Mouse (Mus musculus): ENCODE data around the gene Tff2. TPM values are rescaled to one million over a fixed set of nuclear protein-coding genes. Genes with fewer than 3 reads are reported as not detected.
A peak's percentile ranks its signal among the peaks of the same experiment; 100 is the strongest.

Gene Tff2
- polyA plus RNA-seq, 1 experiment from 2014 or later: 51.9 TPM

- 84% methylated on average over 8 of the region's 8 CpGs for WGBS
- Histone ChIP-seq H3K9me3 (no peaks in the 10 kb centered on the region), H3K4me1 (peaks cover 4% of the 10 kb centered on the region; the same call in 1 of the 2 replicates), H3K9ac (no peak overlapping the region), H3K27me3 (replicated peaks) (no peaks in the 10 kb centered on the region), H3K4me2 (no peak overlapping the region), H3K36me3 (no peaks in the 10 kb centered on the region), H3K4me3 (replicated peaks) (no peak overlapping the region), H3K27ac (no peak overlapping the region)
- ATAC-seq (ENCODE audit: insufficient read depth, low FRiP score, low read depth): no peak
These were observed 41.0 kb downstream of the Tff2 start for GRCm38 (mm10) chr17:31103007-31103570.

GRCm38 (mm10) chr17:31098788-31099187 is 45.3 kb downstream of the Tff2 start:
- H3K36me3 ChIP-seq: no peaks in the 10 kb centered on the region
- no peaks in the 10 kb centered on the region for H3K9me3 ChIP-seq
- H3K27me3 ChIP-seq (replicated peaks): no peaks in the 10 kb centered on the region
- H3K9ac ChIP-seq: no peak overlapping the region
- H3K4me1 ChIP-seq: no peaks in the 10 kb centered on the region
- H3K4me2 ChIP-seq: no peak overlapping the region
- no peak overlapping the region for H3K27ac ChIP-seq
- H3K4me3 ChIP-seq (replicated peaks): no peak overlapping the region
- peak; percentile 39; the same call in 1 of the 2 replicates for ATAC-seq (ENCODE audit: insufficient read depth, low FRiP score, low read depth)
- WGBS: 74% methylated on average over 5 of the region's 5 CpGs

GRCm38 (mm10) chr17:31096893-31097292 is 47.2 kb downstream of the Tff2 start:
- no peaks in the 10 kb centered on the region for H3K27me3 ChIP-seq (replicated peaks)
- H3K27ac ChIP-seq: no peak overlapping the region
- no peaks in the 10 kb centered on the region; the same call in 1 of the 2 replicates for H3K36me3 ChIP-seq
- 99% methylated on average over 2 of the region's 2 CpGs for WGBS
- H3K4me2 ChIP-seq: no peak overlapping the region
- H3K4me3 ChIP-seq (replicated peaks): no peak overlapping the region
- ATAC-seq (ENCODE audit: insufficient read depth, low FRiP score, low read depth): no peak
- H3K9me3 ChIP-seq: no peaks in the 10 kb centered on the region
- H3K9ac ChIP-seq: no peak overlapping the region
- H3K4me1 ChIP-seq: no peaks in the 10 kb centered on the region

GRCm38 (mm10) chr17:31095570-31095969 is 48.5 kb downstream of the Tff2 start:
- H3K27ac ChIP-seq: no peak overlapping the region
- no peak overlapping the region for H3K9ac ChIP-seq
- H3K9me3 ChIP-seq: no peaks in the 10 kb centered on the region
- no peak overlapping the region for H3K4me2 ChIP-seq
- WGBS: 77% methylated on average over 7 of the region's 7 CpGs
- H3K36me3 ChIP-seq: no peaks in the 10 kb centered on the region; the same call in 1 of the 2 replicates
- no peak overlapping the region for H3K4me3 ChIP-seq (replicated peaks)
- H3K4me1 ChIP-seq: no peaks in the 10 kb centered on the region
- H3K27me3 ChIP-seq (replicated peaks): no peaks in the 10 kb centered on the region
- no peak for ATAC-seq (ENCODE audit: insufficient read depth, low FRiP score, low read depth)

GRCm38 (mm10) chr17:31094781-31095180 is 49.3 kb downstream of the Tff2 start:
- H3K27me3 ChIP-seq (replicated peaks): no peaks in the 10 kb centered on the region

More at GRCm38 (mm10) chr17:31094781-31095180, 49.3 kb downstream of the Tff2 start:
- ATAC-seq (ENCODE audit: insufficient read depth, low FRiP score, low read depth): no peak
- H3K36me3 ChIP-seq: no peaks in the 10 kb centered on the region; the same call in 1 of the 2 replicates
- no peak overlapping the region for H3K9ac ChIP-seq
- no peaks in the 10 kb centered on the region for H3K9me3 ChIP-seq
- H3K27ac ChIP-seq: no peak overlapping the region
- no peak overlapping the region for H3K4me3 ChIP-seq (replicated peaks)
- 52% methylated on average over 5 of the region's 5 CpGs for WGBS
- no peak overlapping the region for H3K4me2 ChIP-seq
- 0 out of 2 replicates have a peak, but pooled peaks cover 5% of the 10 kb centered on the region for H3K4me1 ChIP-seq

Other genes with a start within 250 kb of the Tff2 start
- gene Glp1r, start 242.5 kb downstream of the Tff2 start, polyA plus RNA-seq (2015; fragmentation: Nextera tagmentation; extraction: Ambion mirVana): 0.30 and 0.35 TPM in 2 replicates
- not detected in 2 replicates for gene Umodl1, start 189.6 kb downstream of the Tff2 start, polyA plus RNA-seq (2015; fragmentation: Nextera tagmentation; extraction: Ambion mirVana)
- gene Abcg1, start 86.6 kb downstream of the Tff2 start, polyA plus RNA-seq (2015; fragmentation: Nextera tagmentation; extraction: Ambion mirVana): 7.7 and 8.4 TPM in 2 replicates
- 141 and 168 TPM in 2 replicates for gene Tff3, start 14.6 kb downstream of the Tff2 start, polyA plus RNA-seq (2015; fragmentation: Nextera tagmentation; extraction: Ambion mirVana)
- gene Tff1, start 21.0 kb upstream of the Tff2 start, polyA plus RNA-seq (2015; fragmentation: Nextera tagmentation; extraction: Ambion mirVana): 95.6 and 131 TPM in 2 replicates
- gene Tmprss3, start 54.7 kb upstream of the Tff2 start, polyA plus RNA-seq (2015; fragmentation: Nextera tagmentation; extraction: Ambion mirVana): 0.36 and 0.49 TPM in 2 replicates
- 0.89 and 1.2 TPM in 2 replicates for gene Ubash3a, start 63.6 kb upstream of the Tff2 start, polyA plus RNA-seq (2015; fragmentation: Nextera tagmentation; extraction: Ambion mirVana)
- 1.6 and 2.1 TPM in 2 replicates for gene Rsph1, start 133.1 kb upstream of the Tff2 start, polyA plus RNA-seq (2015; fragmentation: Nextera tagmentation; extraction: Ambion mirVana)
- gene Slc37a1, start 142.5 kb upstream of the Tff2 start, polyA plus RNA-seq (2015; fragmentation: Nextera tagmentation; extraction: Ambion mirVana): 12.7 and 14.9 TPM in 2 replicates
- 31.8 and 36.6 TPM in 2 replicates for gene Pde9a, start 241.9 kb upstream of the Tff2 start, polyA plus RNA-seq (2015; fragmentation: Nextera tagmentation; extraction: Ambion mirVana)